Mouse (Mus musculus): ENCODE data around the gene Bap1. TPM values are rescaled to one million over a fixed set of nuclear protein-coding genes. Genes with fewer than 3 reads are reported as not detected.
A peak's percentile ranks its signal among the peaks of the same experiment; 100 is the strongest.

Bap1 gene
- polyA plus RNA-seq, 1 experiment = 42.0 TPM

DNA sequence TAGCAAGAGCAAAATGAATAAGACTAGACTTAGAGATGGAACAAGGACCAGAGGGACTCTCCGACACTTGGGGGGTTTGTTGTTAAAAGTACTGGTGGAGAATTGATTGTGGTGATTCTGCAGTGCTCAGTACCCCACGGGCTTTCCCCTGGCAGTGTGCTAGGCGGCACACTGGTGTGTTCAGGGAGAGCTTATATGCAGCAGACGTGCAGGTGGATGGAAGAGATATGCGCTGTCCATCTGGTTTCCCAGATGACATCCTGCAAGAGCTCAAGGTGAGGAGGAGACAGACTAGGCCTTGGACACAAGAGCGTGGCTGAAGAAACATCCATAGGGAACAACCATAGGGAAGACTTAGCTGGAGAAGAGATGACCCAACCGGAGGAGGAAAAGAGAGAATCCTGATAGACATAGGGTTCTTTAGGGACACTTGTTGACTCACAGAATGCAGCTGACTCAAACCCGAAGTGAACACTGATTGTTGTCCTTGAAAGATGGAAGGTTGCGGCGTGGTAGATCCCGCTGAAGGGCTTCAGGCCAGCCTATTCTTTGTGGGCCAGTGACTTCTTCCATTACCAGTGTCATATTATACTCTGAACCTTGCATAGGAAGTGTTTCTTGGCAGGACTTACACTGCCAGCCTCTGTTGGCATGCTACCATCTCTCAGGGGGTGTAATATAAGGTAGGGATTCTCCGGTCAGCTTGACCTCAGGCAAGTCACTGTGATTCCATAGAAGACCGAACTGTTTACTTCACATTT is 44.0 kb upstream of the Bap1 start:
- Histone ChIP-seq H3K36me3 (ENCODE audit: control insufficient read depth, insufficient read depth) (peaks cover 29% of the 10 kb centered on the region), H3K79me2 (ENCODE audit: control insufficient read depth, insufficient read depth) (peaks cover 55% of the 10 kb centered on the region), H3K79me3 (ENCODE audit: low read depth) (peaks cover 43% of the 10 kb centered on the region), H3K27me3 (ENCODE audit: control insufficient read depth, insufficient read depth, insufficient read length) (no peaks in the 10 kb centered on the region), H3ac (ENCODE audit: control insufficient read depth, insufficient read length, low read depth) (no peak overlapping the region), H3K4me3 (ENCODE audit: insufficient read depth, poor library complexity, severe bottlenecking) (peak overlapping the region; percentile 88)
- TF ChIP-seq USF1 (IDR thresholded peaks at IDR 0.05; ENCODE audit: low read depth) (no peak), CTCF (IDR thresholded peaks at IDR 0.05; ENCODE audit: control insufficient read depth, insufficient read depth, insufficient read length) (no peak), MAX (IDR thresholded peaks at IDR 0.05) (no peak), FOSL1 (IDR thresholded peaks at IDR 0.05; ENCODE audit: insufficient read depth, low read length, poor library complexity, severe bottlenecking) (no peak), MYOG (IDR thresholded peaks at IDR 0.05; ENCODE audit: control insufficient read depth, extremely low read depth, insufficient read length) (no peak), MYOD1 (IDR thresholded peaks at IDR 0.05; ENCODE audit: control insufficient read depth, insufficient read length, low read depth) (no peak), CEBPB (IDR thresholded peaks at IDR 0.05; ENCODE audit: low read depth) (no peak)

GRCm38 (mm10) chr14:31208084-31208483 is 43.2 kb upstream of the Bap1 start, which contains the start of gene Tnnc1:
Tnnc1 (plus strand) TSS chr14:31208312.
- Histone ChIP-seq H3K79me2 (ENCODE audit: control insufficient read depth, insufficient read depth) (peaks cover 47% of the 10 kb centered on the region), H3K79me3 (ENCODE audit: low read depth) (peaks cover 37% of the 10 kb centered on the region), H3K27me3 (ENCODE audit: control insufficient read depth, insufficient read depth, insufficient read length) (no peaks in the 10 kb centered on the region), H3ac (ENCODE audit: control insufficient read depth, insufficient read length, low read depth) (no peak within 1 kb of the TSS), H3K36me3 (ENCODE audit: control insufficient read depth, insufficient read depth) (peaks cover 20% of the 10 kb centered on the region), H3K4me3 (ENCODE audit: insufficient read depth, poor library complexity, severe bottlenecking) (peak within 1 kb of the TSS; percentile 88)
- TF ChIP-seq USF1 (IDR thresholded peaks at IDR 0.05; ENCODE audit: low read depth) (no peak), FOSL1 (IDR thresholded peaks at IDR 0.05; ENCODE audit: insufficient read depth, low read length, poor library complexity, severe bottlenecking) (no peak), CEBPB (IDR thresholded peaks at IDR 0.05; ENCODE audit: low read depth) (no peak), MAX (IDR thresholded peaks at IDR 0.05) (no peak), MYOD1 (IDR thresholded peaks at IDR 0.05; ENCODE audit: control insufficient read depth, insufficient read length, low read depth) (no peak), MYOG (IDR thresholded peaks at IDR 0.05; ENCODE audit: control insufficient read depth, extremely low read depth, insufficient read length) (no peak), CTCF (IDR thresholded peaks at IDR 0.05; ENCODE audit: control insufficient read depth, insufficient read depth, insufficient read length) (no peak)

- Histone ChIP-seq H3K27me3 (ENCODE audit: control insufficient read depth, insufficient read depth, insufficient read length) (no peaks in the 10 kb centered on the region), H3K4me3 (ENCODE audit: insufficient read depth, poor library complexity, severe bottlenecking) (no peak overlapping the region)
Observed at GRCm38 (mm10) chr14:31209133-31209557, 42.1 kb upstream of the Bap1 start.

GRCm38 (mm10) chr14:31211854-31212253 is 39.4 kb upstream of the Bap1 start:
- Histone ChIP-seq H3K36me3 (ENCODE audit: control insufficient read depth, insufficient read depth) (peaks cover 6% of the 10 kb centered on the region), H3ac (ENCODE audit: control insufficient read depth, insufficient read length, low read depth) (no peak overlapping the region), H3K4me3 (ENCODE audit: insufficient read depth, poor library complexity, severe bottlenecking) (no peak overlapping the region), H3K79me2 (ENCODE audit: control insufficient read depth, insufficient read depth) (peaks cover 9% of the 10 kb centered on the region), H3K27me3 (ENCODE audit: control insufficient read depth, insufficient read depth, insufficient read length) (no peaks in the 10 kb centered on the region), H3K79me3 (ENCODE audit: low read depth) (peaks cover 5% of the 10 kb centered on the region)
- TF ChIP-seq CTCF (IDR thresholded peaks at IDR 0.05; ENCODE audit: control insufficient read depth, insufficient read depth, insufficient read length) = no peak
- no peak for TF ChIP-seq FOSL1 (IDR thresholded peaks at IDR 0.05; ENCODE audit: insufficient read depth, low read length, poor library complexity, severe bottlenecking)
- no peak for TF ChIP-seq CEBPB (IDR thresholded peaks at IDR 0.05; ENCODE audit: low read depth)
- TF ChIP-seq MAX (IDR thresholded peaks at IDR 0.05) = no peak
- no peak for TF ChIP-seq USF1 (IDR thresholded peaks at IDR 0.05; ENCODE audit: low read depth)
- TF ChIP-seq MYOG (IDR thresholded peaks at IDR 0.05; ENCODE audit: control insufficient read depth, extremely low read depth, insufficient read length) = no peak
- no peak for TF ChIP-seq MYOD1 (IDR thresholded peaks at IDR 0.05; ENCODE audit: control insufficient read depth, insufficient read length, low read depth)

More at GRCm38 (mm10) chr14:31209133-31209557, 42.1 kb upstream of the Bap1 start:
- Histone ChIP-seq H3K36me3 (ENCODE audit: control insufficient read depth, insufficient read depth) (peaks cover 10% of the 10 kb centered on the region), H3ac (ENCODE audit: control insufficient read depth, insufficient read length, low read depth) (no peak overlapping the region), H3K79me2 (ENCODE audit: control insufficient read depth, insufficient read depth) (peaks cover 36% of the 10 kb centered on the region), H3K79me3 (ENCODE audit: low read depth) (peaks cover 27% of the 10 kb centered on the region)
- TF ChIP-seq USF1 (IDR thresholded peaks at IDR 0.05; ENCODE audit: low read depth) (no peak), CTCF (IDR thresholded peaks at IDR 0.05; ENCODE audit: control insufficient read depth, insufficient read depth, insufficient read length) (no peak), MYOD1 (IDR thresholded peaks at IDR 0.05; ENCODE audit: control insufficient read depth, insufficient read length, low read depth) (no peak), MAX (IDR thresholded peaks at IDR 0.05) (no peak), FOSL1 (IDR thresholded peaks at IDR 0.05; ENCODE audit: insufficient read depth, low read length, poor library complexity, severe bottlenecking) (no peak), CEBPB (IDR thresholded peaks at IDR 0.05; ENCODE audit: low read depth) (no peak)

- Histone ChIP-seq H3K36me3 (ENCODE audit: control insufficient read depth, insufficient read depth) (peaks cover 6% of the 10 kb centered on the region), H3K27me3 (ENCODE audit: control insufficient read depth, insufficient read depth, insufficient read length) (no peaks in the 10 kb centered on the region), H3K4me3 (ENCODE audit: insufficient read depth, poor library complexity, severe bottlenecking) (no peak overlapping the region), H3ac (ENCODE audit: control insufficient read depth, insufficient read length, low read depth) (no peak overlapping the region), H3K79me3 (ENCODE audit: low read depth) (no peaks in the 10 kb centered on the region), H3K79me2 (ENCODE audit: control insufficient read depth, insufficient read depth) (peaks cover 3% of the 10 kb centered on the region)
- TF ChIP-seq USF1 (IDR thresholded peaks at IDR 0.05; ENCODE audit: low read depth) = no peak
- TF ChIP-seq MYOD1 (IDR thresholded peaks at IDR 0.05; ENCODE audit: control insufficient read depth, insufficient read length, low read depth) = no peak
- TF ChIP-seq MYOG (IDR thresholded peaks at IDR 0.05; ENCODE audit: control insufficient read depth, extremely low read depth, insufficient read length) = no peak
- TF ChIP-seq MAX (IDR thresholded peaks at IDR 0.05) = no peak
- no peak for TF ChIP-seq FOSL1 (IDR thresholded peaks at IDR 0.05; ENCODE audit: insufficient read depth, low read length, poor library complexity, severe bottlenecking)
- no peak for TF ChIP-seq CEBPB (IDR thresholded peaks at IDR 0.05; ENCODE audit: low read depth)
- no peak for TF ChIP-seq CTCF (IDR thresholded peaks at IDR 0.05; ENCODE audit: control insufficient read depth, insufficient read depth, insufficient read length)
Observed at GRCm38 (mm10) chr14:31212499-31212898, 38.8 kb upstream of the Bap1 start.
